Mouse (Mus musculus) C2C12 (cell line): Measurements from ENCODE around the gene Fcgrt. TPM values are rescaled to one million over a fixed set of nuclear protein-coding genes. Genes with fewer than 3 reads are reported as not detected.

Source experiments
- H3K27me3 ChIP-seq: one replicate; pipeline ENCODE4 v1.6.1; 2011; ENCODE audit not compliant: control insufficient read depth, insufficient read depth, insufficient read length
- H3K36me3 ChIP-seq: one replicate; pipeline ENCODE4 v1.6.1; 2011; ENCODE audit not compliant: control insufficient read depth, insufficient read depth
- H3K4me3 ChIP-seq: one replicate; pipeline ENCODE4 v1.5.1; 2011; ENCODE audit warnings: mild to moderate bottlenecking, control low read depth; ENCODE audit not compliant: poor library complexity, insufficient read depth, severe bottlenecking
- H3K79me2 ChIP-seq: one replicate; pipeline ENCODE4 v1.6.1; 2011; ENCODE audit not compliant: control insufficient read depth, insufficient read depth
- H3K79me3 ChIP-seq: one replicate; pipeline ENCODE4 v1.6.1; 2011; ENCODE audit warnings: low read depth, control low read depth
- H3ac ChIP-seq: one replicate; pipeline ENCODE3; 2011; ENCODE audit warnings: low read depth; ENCODE audit not compliant: control insufficient read depth, insufficient read length
- CEBPB ChIP-seq: IDR thresholded peaks from one replicate; pipeline ENCODE4 v1.6.1; 2011; ENCODE audit warnings: low read depth, mild to moderate bottlenecking, control low read depth, moderate library complexity
- CTCF ChIP-seq: IDR thresholded peaks from one replicate; pipeline ENCODE4 v1.5.1; 2011; ENCODE audit not compliant: control insufficient read depth, insufficient read depth, insufficient read length
- FOSL1 ChIP-seq: IDR thresholded peaks from one replicate; pipeline ENCODE4 v1.8.0; 2011; ENCODE audit warnings: mild to moderate bottlenecking, low read length; ENCODE audit not compliant: poor library complexity, insufficient read depth, severe bottlenecking
- MAX ChIP-seq: IDR thresholded peaks from one replicate; pipeline ENCODE4 v1.6.1; 2011; ENCODE audit warnings: mild to moderate bottlenecking, control low read depth
- MYOD1 ChIP-seq: IDR thresholded peaks from one replicate; pipeline ENCODE4 v1.6.1; 2011; ENCODE audit warnings: low read depth; ENCODE audit not compliant: control insufficient read depth, insufficient read length
- MYOG ChIP-seq: IDR thresholded peaks from one replicate; pipeline ENCODE4 v1.6.1; 2011; ENCODE audit not compliant: control insufficient read depth, insufficient read length; ENCODE audit errors: extremely low read depth
- USF1 ChIP-seq: IDR thresholded peaks from one replicate; pipeline ENCODE4 v1.6.1; 2011; ENCODE audit warnings: low read depth, mild to moderate bottlenecking, control low read depth, moderate library complexity
- polyA plus RNA-seq: library from polyadenylated mRNA; unstranded; fragments of >200 nt; fragmentation: generic; extraction: Trizol; gene quantifications from one replicate; pipeline ENCODE4 v1.2.1, GENCODE M21; 2012; ENCODE audit warnings: missing spikeins

Fcgrt gene
- polyA plus RNA-seq, 1 experiment = 30.7 TPM

GRCm38 (mm10) chr7:45081016-45081415 is 22.6 kb downstream of the Fcgrt start:
- Histone ChIP-seq H3ac (no peak overlapping the region), H3K4me3 (no peak overlapping the region), H3K79me2 (no peaks in the 10 kb centered on the region), H3K79me3 (no peaks in the 10 kb centered on the region), H3K36me3 (peaks cover 6% of the 10 kb centered on the region), H3K27me3 (no peaks in the 10 kb centered on the region)
- TF ChIP-seq MAX (no peak), CEBPB (no peak)

GRCm38 (mm10) chr7:45079856-45080255 is 23.8 kb downstream of the Fcgrt start:
- TF ChIP-seq CTCF (peak; percentile 80), CEBPB (no peak), MYOG (no peak), MAX (no peak), FOSL1 (no peak), MYOD1 (no peak)
- no peaks in the 10 kb centered on the region for H3K79me3 ChIP-seq
- H3ac ChIP-seq = no peak overlapping the region
- no peaks in the 10 kb centered on the region for H3K79me2 ChIP-seq
- no peak overlapping the region for H3K4me3 ChIP-seq
- H3K27me3 ChIP-seq = no peaks in the 10 kb centered on the region
- peaks cover 6% of the 10 kb centered on the region for H3K36me3 ChIP-seq

- no peaks in the 10 kb centered on the region for H3K27me3 ChIP-seq
- peaks cover 8% of the 10 kb centered on the region for H3K79me2 ChIP-seq
- peaks cover 6% of the 10 kb centered on the region for H3K36me3 ChIP-seq
- TF ChIP-seq MAX (no peak), MYOG (no peak), FOSL1 (no peak), CTCF (no peak), CEBPB (no peak), USF1 (no peak), MYOD1 (no peak)
- peaks cover under 1% of the 10 kb centered on the region for H3K79me3 ChIP-seq
- H3ac ChIP-seq = no peak overlapping the region
- no peak overlapping the region for H3K4me3 ChIP-seq
Observed at GRCm38 (mm10) chr7:45078513-45078912, 25.1 kb downstream of the Fcgrt start.

DNA sequence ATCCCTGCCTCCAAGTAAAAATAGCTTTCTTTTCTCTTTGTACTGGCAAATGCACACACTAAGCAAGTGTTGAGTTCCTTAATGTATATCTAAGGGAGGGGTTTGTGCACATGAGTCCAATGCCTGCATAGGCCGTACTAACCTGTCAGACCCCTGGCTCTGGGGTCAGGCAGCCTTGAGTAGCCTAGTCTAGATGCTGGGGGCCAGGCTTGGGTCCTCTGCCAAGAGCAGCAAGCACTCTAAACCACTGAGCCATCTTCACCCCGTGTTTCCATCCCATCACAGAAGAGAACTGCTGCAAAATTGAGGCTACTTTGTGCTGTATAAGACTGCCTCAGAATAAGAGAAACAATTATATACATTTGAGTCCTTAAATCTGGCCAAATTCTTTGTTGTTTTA is 25.8 kb downstream of the Fcgrt start:
- no peaks in the 10 kb centered on the region for H3K27me3 ChIP-seq
- TF ChIP-seq MYOD1 (no peak), MYOG (no peak), FOSL1 (no peak), CTCF (no peak), CEBPB (no peak), MAX (no peak), USF1 (no peak)
- peaks cover 6% of the 10 kb centered on the region for H3K79me3 ChIP-seq
- H3ac ChIP-seq = no peak overlapping the region
- H3K4me3 ChIP-seq = no peak overlapping the region
- H3K36me3 ChIP-seq = peaks cover 10% of the 10 kb centered on the region
- peaks cover 15% of the 10 kb centered on the region for H3K79me2 ChIP-seq

GRCm38 (mm10) chr7:45077322-45077721 is 26.3 kb downstream of the Fcgrt start:
- TF ChIP-seq MYOG (no peak), USF1 (no peak), CTCF (no peak), FOSL1 (no peak), CEBPB (no peak), MAX (no peak), MYOD1 (no peak)
- H3K79me3 ChIP-seq = peaks cover 8% of the 10 kb centered on the region
- peaks cover 10% of the 10 kb centered on the region for H3K36me3 ChIP-seq
- no peak overlapping the region for H3K4me3 ChIP-seq
- no peaks in the 10 kb centered on the region for H3K27me3 ChIP-seq
- H3ac ChIP-seq = no peak overlapping the region
- H3K79me2 ChIP-seq = peaks cover 19% of the 10 kb centered on the region

DNA sequence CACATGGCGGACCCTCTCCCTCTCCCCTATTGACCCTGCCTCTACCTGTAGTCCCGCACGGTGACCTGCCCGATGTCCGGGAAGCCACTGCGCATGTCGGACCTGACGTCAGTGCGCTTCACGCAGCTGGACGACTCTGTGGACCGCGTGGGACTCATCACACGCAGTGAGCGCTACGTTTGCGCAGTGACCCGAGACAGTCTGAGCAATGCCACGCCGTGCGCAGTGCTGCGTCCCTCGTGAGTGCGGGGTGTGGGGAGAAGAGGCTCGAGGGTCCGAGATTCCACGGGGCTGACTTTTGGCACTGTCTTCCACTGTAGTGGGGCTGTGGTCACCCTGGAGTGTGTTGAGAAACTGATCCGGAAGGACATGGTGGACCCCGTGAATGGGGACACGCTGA is 27.1 kb downstream of the Fcgrt start:
- H3K4me3 ChIP-seq = no peak overlapping the region
- no peak overlapping the region for H3ac ChIP-seq
- H3K27me3 ChIP-seq = no peaks in the 10 kb centered on the region
- H3K36me3 ChIP-seq = peaks cover 10% of the 10 kb centered on the region
- TF ChIP-seq FOSL1 = no peak
- TF ChIP-seq MYOD1 = no peak
- no peak for TF ChIP-seq MYOG
- TF ChIP-seq CEBPB = no peak
- no peak for TF ChIP-seq MAX
- TF ChIP-seq USF1 = no peak
- no peak for TF ChIP-seq CTCF
- H3K79me2 ChIP-seq = peaks cover 23% of the 10 kb centered on the region
- H3K79me3 ChIP-seq = peaks cover 8% of the 10 kb centered on the region
